Mouse (Mus musculus) T-helper 17 cell (primary cell): ENCODE results near the gene Cyp1a2.
"Not testable (repeated sequence)": the region's sequence is repeated elsewhere in the genome, so short reads cannot be mapped to it uniquely, and the experiment has no call there.

Source experiments
- in situ Hi-C, 2 experiments: fragments of 300-600 bp; cut with MboI, MseI; formaldehyde crosslinking; loops; 1 replicate in 1 of 2; 2 replicates in 1 of 2; pipeline ENCODE4 v1.15.1; 2025; ENCODE audit warnings: high pct_unique_total_duplicates in 2 of 2

The Cyp1a2 gene

GRCm38 (mm10) chr9:57683520-57683919 lies at the start of gene Cyp1a2:
Cyp1a2 (minus strand) TSS chr9:57683703.
- in situ Hi-C loops = no loop called here

GRCm38 (mm10) chr9:57728312-57728711 lies 44.8 kb upstream of the Cyp1a2 start:
- in situ Hi-C loops = no loop called here

- in situ Hi-C loops = no loop called here
Measured at GRCm38 (mm10) chr9:57724701-57725100, 41.2 kb upstream of the Cyp1a2 start.

- in situ Hi-C loops = no loop called here
Measured at GRCm38 (mm10) chr9:57723796-57724195, 40.3 kb upstream of the Cyp1a2 start.

GRCm38 (mm10) chr9:57723315-57723715 lies 39.8 kb upstream of the Cyp1a2 start:
- in situ Hi-C loops = no loop called here

GRCm38 (mm10) chr9:57722371-57722770 lies 38.9 kb upstream of the Cyp1a2 start:
- in situ Hi-C loops = no loop called here

- in situ Hi-C loops = no loop called here
Measured at GRCm38 (mm10) chr9:57720736-57721135, 37.2 kb upstream of the Cyp1a2 start.

GRCm38 (mm10) chr9:57718408-57718807 lies 34.9 kb upstream of the Cyp1a2 start:
- in situ Hi-C loops = no loop called here

- in situ Hi-C loops = no loop called here
Measured at GRCm38 (mm10) chr9:57712194-57712593, 28.7 kb upstream of the Cyp1a2 start.

- in situ Hi-C loops = not testable (repeated sequence)
Measured at GRCm38 (mm10) chr9:57710214-57710613, 26.7 kb upstream of the Cyp1a2 start.

- in situ Hi-C loops = no loop called here
Measured at GRCm38 (mm10) chr9:57708720-57709274, 25.3 kb upstream of the Cyp1a2 start.

- in situ Hi-C loops = no loop called here
Measured at GRCm38 (mm10) chr9:57708068-57708719, 24.7 kb upstream of the Cyp1a2 start, which contains the start of gene Edc3. Edc3 (plus strand) TSS chr9:57708540.

GRCm38 (mm10) chr9:57706496-57706895 lies 23.0 kb upstream of the Cyp1a2 start:
- in situ Hi-C loops = no loop called here

- in situ Hi-C loops = loop anchor here in 1 of 2 experiments (10.0 kb wide), 1 partner anchor 384 kb away; no protein-coding TSS in a partner anchor
Measured at GRCm38 (mm10) chr9:57698466-57699150, 15.1 kb upstream of the Cyp1a2 start.

- in situ Hi-C loops = loop anchor here in 1 of 2 experiments (10.0 kb wide), 1 partner anchor 383 kb away; no protein-coding TSS in a partner anchor
Measured at GRCm38 (mm10) chr9:57697380-57697779, 13.9 kb upstream of the Cyp1a2 start.

- in situ Hi-C loops = loop anchor here in 1 of 2 experiments (10.0 kb wide), 1 partner anchor 382 kb away; no protein-coding TSS in a partner anchor
Measured at GRCm38 (mm10) chr9:57696380-57697285, 13.1 kb upstream of the Cyp1a2 start.

- in situ Hi-C loops = loop anchor here in 1 of 2 experiments (10.0 kb wide), 1 partner anchor 379 kb away; no protein-coding TSS in a partner anchor
Measured at GRCm38 (mm10) chr9:57694108-57694507, 10.6 kb upstream of the Cyp1a2 start.

GRCm38 (mm10) chr9:57688606-57689005 lies 5.1 kb upstream of the Cyp1a2 start:
- in situ Hi-C loops = no loop called here

GRCm38 (mm10) chr9:57688158-57688557 lies 4.7 kb upstream of the Cyp1a2 start:
- in situ Hi-C loops = no loop called here

GRCm38 (mm10) chr9:57687751-57688150 lies 4.2 kb upstream of the Cyp1a2 start, which contains the start of gene Cyp1a1:
Cyp1a1 (plus strand) TSS chr9:57687928.
- in situ Hi-C loops = no loop called here

- in situ Hi-C loops = no loop called here
Measured at GRCm38 (mm10) chr9:57686011-57686410, 2.5 kb upstream of the Cyp1a2 start.
